Mouse (Mus musculus) erythroblast, adult 5-6 weeks (primary cell): ENCODE measurements around the gene Flt4. TPM values are rescaled to one million over a fixed set of nuclear protein-coding genes. Genes with fewer than 3 reads are reported as not detected.

Experiments
- ATAC-seq: replicated peaks from 2 replicates; pipeline ENCODE4 v1.8.0; 2016; ENCODE audit warnings: moderate number of reproducible peaks, mild to moderate bottlenecking, moderate TSS enrichment, inconsistent platforms; ENCODE audit not compliant: poor library complexity, low FRiP score, severe bottlenecking
- total RNA-seq, 2 experiments: library from RNA; stranded (forward) in 1 of 2; stranded (reverse) in 1 of 2; fragments of 150-400 nt in 1 of 2; fragments of 200-764, 138-1000 nt in 1 of 2; gene quantifications; 2 replicates each; pipeline versions ENCODE4 v1.2.3 to v1.2.4; 2015 to 2017; ENCODE audit warnings: low replicate concordance in 2 of 2

Flt4 gene
- total RNA-seq, 2 experiments from 2014 or later = not detected

- no peak for ATAC-seq
Observed at GRCm38 (mm10) chr11:49695013-49695412, 86.0 kb downstream of the Flt4 start.

- ATAC-seq = no peak
Observed at GRCm38 (mm10) chr11:49695695-49696094, 86.6 kb downstream of the Flt4 start.

GRCm38 (mm10) chr11:49696472-49696871 lies 87.4 kb downstream of the Flt4 start:
- ATAC-seq = no peak

GRCm38 (mm10) chr11:49697779-49698178 lies 88.7 kb downstream of the Flt4 start:
- no peak for ATAC-seq

- ATAC-seq = no peak
Observed at GRCm38 (mm10) chr11:49699079-49699478, 90.0 kb downstream of the Flt4 start.

- ATAC-seq = no peak
Observed at GRCm38 (mm10) chr11:49702014-49702413, 93.0 kb downstream of the Flt4 start.

Other genes with a start within 250 kb of the Flt4 start
- not detected in 2 replicates for gene Olfr1389, start 186.2 kb upstream of the Flt4 start, total RNA-seq (2015; ENCODE audit: low replicate concordance)
- gene Olfr1389, start 186.2 kb upstream of the Flt4 start, total RNA-seq (2017; ENCODE audit: low replicate concordance) = not detected in 2 replicates
- 0.21 and 2.1 TPM in 2 replicates for gene Olfr1388, start 172.6 kb upstream of the Flt4 start, total RNA-seq (2015; ENCODE audit: low replicate concordance)
- gene Olfr1388, start 172.6 kb upstream of the Flt4 start, total RNA-seq (2017; ENCODE audit: low replicate concordance) = 5.9 and 6.3 TPM in 2 replicates
- gene Olfr1387, start 153.9 kb upstream of the Flt4 start, total RNA-seq (2015; ENCODE audit: low replicate concordance) = not detected in 2 replicates
- not detected in 2 replicates for gene Olfr1387, start 153.9 kb upstream of the Flt4 start, total RNA-seq (2017; ENCODE audit: low replicate concordance)
- gene Olfr1386, start 144.2 kb upstream of the Flt4 start, total RNA-seq (2015; ENCODE audit: low replicate concordance) = not detected in 2 replicates
- not detected in 2 replicates for gene Olfr1386, start 144.2 kb upstream of the Flt4 start, total RNA-seq (2017; ENCODE audit: low replicate concordance)
- not detected in 2 replicates for gene Olfr1385, start 120.2 kb upstream of the Flt4 start, total RNA-seq (2015; ENCODE audit: low replicate concordance)
- gene Olfr1385, start 120.2 kb upstream of the Flt4 start, total RNA-seq (2017; ENCODE audit: low replicate concordance) = not detected in 2 replicates
- gene Olfr1384, start 102.5 kb upstream of the Flt4 start, total RNA-seq (2015; ENCODE audit: low replicate concordance) = not detected in 2 replicates
- gene Olfr1384, start 102.5 kb upstream of the Flt4 start, total RNA-seq (2017; ENCODE audit: low replicate concordance) = not detected in 2 replicates
- not detected in 2 replicates for gene Olfr1383, start 89.6 kb upstream of the Flt4 start, total RNA-seq (2015; ENCODE audit: low replicate concordance)
- not detected in 2 replicates for gene Olfr1383, start 89.6 kb upstream of the Flt4 start, total RNA-seq (2017; ENCODE audit: low replicate concordance)
- not detected in 2 replicates for gene Olfr1382, start 81.0 kb upstream of the Flt4 start, total RNA-seq (2015; ENCODE audit: low replicate concordance)
- gene Olfr1382, start 81.0 kb upstream of the Flt4 start, total RNA-seq (2017; ENCODE audit: low replicate concordance) = not detected in 2 replicates
- gene Olfr1381, start 65.8 kb upstream of the Flt4 start, total RNA-seq (2015; ENCODE audit: low replicate concordance) = not detected in 2 replicates
- gene Olfr1381, start 65.8 kb upstream of the Flt4 start, total RNA-seq (2017; ENCODE audit: low replicate concordance) = not detected in 2 replicates
- not detected in 2 replicates for gene Olfr1380, start 52.4 kb upstream of the Flt4 start, total RNA-seq (2015; ENCODE audit: low replicate concordance)
- not detected in 2 replicates for gene Olfr1380, start 52.4 kb upstream of the Flt4 start, total RNA-seq (2017; ENCODE audit: low replicate concordance)
- not detected in 2 replicates for gene Scgb3a1, start 54.3 kb downstream of the Flt4 start, total RNA-seq (2015; ENCODE audit: low replicate concordance)
- not detected in 2 replicates for gene Scgb3a1, start 54.3 kb downstream of the Flt4 start, total RNA-seq (2017; ENCODE audit: low replicate concordance)
- 32.4 and 50.1 TPM in 2 replicates for gene Cnot6, start 103.5 kb downstream of the Flt4 start, total RNA-seq (2015; ENCODE audit: low replicate concordance)
- 40.0 and 52.0 TPM in 2 replicates for gene Cnot6, start 103.5 kb downstream of the Flt4 start, total RNA-seq (2017; ENCODE audit: low replicate concordance)
- not detected in 2 replicates for gene Gfpt2, start 184.9 kb downstream of the Flt4 start, total RNA-seq (2015; ENCODE audit: low replicate concordance)
- gene Gfpt2, start 184.9 kb downstream of the Flt4 start, total RNA-seq (2017; ENCODE audit: low replicate concordance) = 0.17 TPM in 1 of 2 replicates, not detected in the other
- gene Mapk9, start 237.5 kb downstream of the Flt4 start, total RNA-seq (2015; ENCODE audit: low replicate concordance) = 9.2 and 16.3 TPM in 2 replicates
- gene Mapk9, start 237.5 kb downstream of the Flt4 start, total RNA-seq (2017; ENCODE audit: low replicate concordance) = 9.5 and 9.9 TPM in 2 replicates